Mouse (Mus musculus): ENCODE data around the gene Apba2. TPM values are rescaled to one million over a fixed set of nuclear protein-coding genes. Genes with fewer than 3 reads are reported as not detected.

Apba2 gene
- polyA plus RNA-seq, 1 experiment from 2014 or later: 67.6 TPM

DNA sequence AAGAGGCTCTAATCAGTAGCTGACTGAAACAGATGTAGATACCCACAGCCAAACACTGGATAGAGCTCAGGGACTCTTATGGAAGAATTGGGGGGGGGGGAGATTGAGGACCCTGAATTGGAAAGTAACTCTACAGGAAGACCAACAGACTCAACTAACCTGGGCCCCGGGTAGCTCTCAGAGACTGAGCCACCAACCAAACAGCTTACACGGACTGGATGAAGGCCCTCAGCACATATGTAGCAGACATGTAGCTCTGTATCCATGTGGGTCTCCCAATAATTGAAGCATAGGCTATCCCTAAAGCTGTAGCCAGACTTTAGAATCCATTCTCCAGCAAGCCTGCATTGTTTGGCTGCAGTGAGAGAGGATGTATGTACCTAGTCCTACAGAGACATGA is 190.3 kb downstream of the Apba2 start:
- no peak for DNase-seq (ENCODE audit: low spot score)

DNA sequence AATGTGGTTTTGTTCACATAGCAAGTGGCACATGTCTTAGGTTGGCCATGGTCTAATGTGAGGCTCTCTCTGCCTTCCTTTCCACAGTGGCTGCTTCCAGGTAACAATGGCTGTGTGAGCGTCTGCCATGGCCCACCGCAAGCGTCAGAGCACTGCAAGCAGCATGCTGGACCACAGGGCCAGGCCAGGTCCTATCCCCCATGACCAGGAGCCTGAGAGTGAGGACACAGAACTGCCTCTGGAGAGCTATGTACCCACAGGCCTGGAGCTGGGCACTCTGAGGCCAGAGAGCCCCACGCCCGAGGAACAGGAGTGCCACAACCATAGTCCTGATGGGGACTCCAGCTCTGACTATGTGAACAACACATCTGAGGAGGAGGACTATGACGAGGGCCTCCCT is 193.4 kb downstream of the Apba2 start:
- H3K27ac ChIP-seq (ENCODE audit: low read depth, low read length): no peak overlapping the region
- no peaks in the 10 kb centered on the region for H3K9me3 ChIP-seq (ENCODE audit: control insufficient read depth, low read length)
- DNase-seq (ENCODE audit: low spot score): no peak
- WGBS: 93% methylated on average over 6 of the region's 6 CpGs
- H3K4me3 ChIP-seq (ENCODE audit: low read depth, low read length): no peak overlapping the region
- no peak for ATAC-seq (replicated peaks; ENCODE audit: low FRiP score)
- no peaks in the 10 kb centered on the region for H3K27me3 ChIP-seq (ENCODE audit: control insufficient read depth, insufficient read depth, low read length)
- H3K4me1 ChIP-seq (replicated peaks; ENCODE audit: control insufficient read depth, insufficient read depth, low read length): no peaks in the 10 kb centered on the region
- H3K9ac ChIP-seq (ENCODE audit: low read length): no peak overlapping the region
- no peaks in the 10 kb centered on the region for H3K36me3 ChIP-seq (ENCODE audit: control insufficient read depth, insufficient read depth, low read length)
- H3K4me2 ChIP-seq (ENCODE audit: low read depth, low read length, severe bottlenecking): no peak overlapping the region

More for the DNA sequence above, 190.3 kb downstream of the Apba2 start:
- Histone ChIP-seq H3K9me3 (ENCODE audit: control insufficient read depth, low read length) (no peaks in the 10 kb centered on the region), H3K4me1 (replicated peaks; ENCODE audit: control insufficient read depth, insufficient read depth, low read length) (no peaks in the 10 kb centered on the region), H3K4me3 (ENCODE audit: low read depth, low read length) (no peak overlapping the region), H3K27me3 (ENCODE audit: control insufficient read depth, insufficient read depth, low read length) (no peaks in the 10 kb centered on the region), H3K9ac (ENCODE audit: low read length) (no peak overlapping the region), H3K36me3 (ENCODE audit: control insufficient read depth, insufficient read depth, low read length) (no peaks in the 10 kb centered on the region), H3K4me2 (ENCODE audit: low read depth, low read length, severe bottlenecking) (no peak overlapping the region), H3K27ac (ENCODE audit: low read depth, low read length) (no peak overlapping the region)
- no peak for ATAC-seq (replicated peaks; ENCODE audit: low FRiP score)
- 94% methylated on average over 2 of the region's 2 CpGs for WGBS

GRCm38 (mm10) chr7:64696521-64697281 is 195.2 kb downstream of the Apba2 start:
- H3K9ac ChIP-seq (ENCODE audit: low read length): no peak overlapping the region
- H3K27ac ChIP-seq (ENCODE audit: low read depth, low read length): peak overlapping the region; percentile 41; the same call in 1 of the 2 replicates
- H3K36me3 ChIP-seq (ENCODE audit: control insufficient read depth, insufficient read depth, low read length): no peaks in the 10 kb centered on the region
- DNase-seq (ENCODE audit: low spot score): no peak
- H3K27me3 ChIP-seq (ENCODE audit: control insufficient read depth, insufficient read depth, low read length): no peaks in the 10 kb centered on the region
- no peak overlapping the region for H3K4me2 ChIP-seq (ENCODE audit: low read depth, low read length, severe bottlenecking)
- no peaks in the 10 kb centered on the region for H3K4me1 ChIP-seq (replicated peaks; ENCODE audit: control insufficient read depth, insufficient read depth, low read length)
- no peaks in the 10 kb centered on the region for H3K9me3 ChIP-seq (ENCODE audit: control insufficient read depth, low read length)
- 78% methylated on average over 14 of the region's 14 CpGs for WGBS
- no peak overlapping the region for H3K4me3 ChIP-seq (ENCODE audit: low read depth, low read length)
- ATAC-seq (replicated peaks; ENCODE audit: low FRiP score): peak; percentile 56

- H3K27me3 ChIP-seq (ENCODE audit: control insufficient read depth, insufficient read depth, low read length): no peaks in the 10 kb centered on the region
- DNase-seq (ENCODE audit: low spot score): no peak
- H3K4me3 ChIP-seq (ENCODE audit: low read depth, low read length): no peak overlapping the region
- H3K36me3 ChIP-seq (ENCODE audit: control insufficient read depth, insufficient read depth, low read length): no peaks in the 10 kb centered on the region
- no peaks in the 10 kb centered on the region for H3K9me3 ChIP-seq (ENCODE audit: control insufficient read depth, low read length)
- 87% methylated on average over 6 of the region's 6 CpGs for WGBS
- no peak overlapping the region for H3K27ac ChIP-seq (ENCODE audit: low read depth, low read length)
- no peaks in the 10 kb centered on the region for H3K4me1 ChIP-seq (replicated peaks; ENCODE audit: control insufficient read depth, insufficient read depth, low read length)
- H3K9ac ChIP-seq (ENCODE audit: low read length): no peak overlapping the region
- H3K4me2 ChIP-seq (ENCODE audit: low read depth, low read length, severe bottlenecking): no peak overlapping the region
- ATAC-seq (replicated peaks; ENCODE audit: low FRiP score): no peak
Observed at GRCm38 (mm10) chr7:64697791-64698337, 196.4 kb downstream of the Apba2 start.

DNA sequence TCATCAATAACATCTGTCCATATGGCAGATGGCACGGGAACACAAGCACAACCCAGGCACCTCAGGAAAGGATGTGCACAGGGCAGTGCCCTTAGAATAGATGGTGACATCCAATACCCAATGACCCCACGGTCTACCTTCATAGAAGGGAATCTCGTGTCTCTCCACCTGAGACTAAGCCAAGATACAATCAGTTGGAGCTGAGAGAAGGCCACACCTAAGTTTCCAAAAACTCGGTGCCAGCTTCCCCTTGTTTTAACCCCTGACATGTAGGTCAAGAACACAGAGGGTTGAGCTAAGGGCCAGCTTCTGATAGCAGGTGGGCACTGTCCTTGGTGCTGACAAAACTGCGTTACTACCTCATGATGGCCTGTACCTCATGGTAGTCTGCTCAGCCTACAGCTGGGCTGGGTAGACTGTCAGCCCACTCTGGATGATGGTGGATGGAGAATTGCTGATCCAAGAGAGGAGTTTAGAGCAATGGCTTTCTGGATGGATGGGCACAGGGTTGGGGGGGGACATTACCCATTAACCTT is 202.6 kb downstream of the Apba2 start:
- 76% methylated on average over 5 of the region's 5 CpGs for WGBS
- Histone ChIP-seq H3K4me3 (ENCODE audit: low read depth, low read length) (no peak overlapping the region), H3K36me3 (ENCODE audit: control insufficient read depth, insufficient read depth, low read length) (no peaks in the 10 kb centered on the region), H3K27me3 (ENCODE audit: control insufficient read depth, insufficient read depth, low read length) (no peaks in the 10 kb centered on the region), H3K4me2 (ENCODE audit: low read depth, low read length, severe bottlenecking) (no peak overlapping the region), H3K9me3 (ENCODE audit: control insufficient read depth, low read length) (no peaks in the 10 kb centered on the region), H3K27ac (ENCODE audit: low read depth, low read length) (no peak overlapping the region), H3K4me1 (replicated peaks; ENCODE audit: control insufficient read depth, insufficient read depth, low read length) (no peaks in the 10 kb centered on the region), H3K9ac (ENCODE audit: low read length) (no peak overlapping the region)
- ATAC-seq (replicated peaks; ENCODE audit: low FRiP score): no peak
- DNase-seq (ENCODE audit: low spot score): no peak

DNA sequence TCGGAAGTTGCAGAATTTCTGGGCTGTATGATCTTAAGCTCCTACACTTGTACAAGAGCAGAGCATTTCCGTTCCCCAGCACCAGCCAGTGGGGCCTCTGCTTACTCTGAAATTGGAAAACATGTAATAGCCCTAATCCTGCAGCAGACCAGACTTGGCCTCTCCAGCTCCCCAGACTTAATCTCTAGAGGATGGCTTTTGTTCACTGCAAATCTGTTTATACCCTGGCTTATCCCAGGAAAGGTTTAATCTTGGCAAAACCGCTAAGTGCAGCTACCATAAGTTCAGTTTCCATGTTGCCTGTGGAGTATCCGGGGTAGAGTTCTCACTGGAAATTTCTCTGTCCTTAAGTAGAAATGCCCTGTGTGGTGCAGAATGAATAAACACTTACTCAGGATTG is 206.7 kb downstream of the Apba2 start:
- 74% methylated on average over 4 of the region's 4 CpGs for WGBS
- no peak for DNase-seq (ENCODE audit: low spot score)
- H3K4me2 ChIP-seq (ENCODE audit: low read depth, low read length, severe bottlenecking): no peak overlapping the region
- no peaks in the 10 kb centered on the region for H3K36me3 ChIP-seq (ENCODE audit: control insufficient read depth, insufficient read depth, low read length)
- H3K27me3 ChIP-seq (ENCODE audit: control insufficient read depth, insufficient read depth, low read length): no peaks in the 10 kb centered on the region
- H3K27ac ChIP-seq (ENCODE audit: low read depth, low read length): no peak overlapping the region
- no peak overlapping the region for H3K4me3 ChIP-seq (ENCODE audit: low read depth, low read length)
- no peaks in the 10 kb centered on the region for H3K9me3 ChIP-seq (ENCODE audit: control insufficient read depth, low read length)
- H3K4me1 ChIP-seq (replicated peaks; ENCODE audit: control insufficient read depth, insufficient read depth, low read length): no peaks in the 10 kb centered on the region
- no peak overlapping the region for H3K9ac ChIP-seq (ENCODE audit: low read length)
- ATAC-seq (replicated peaks; ENCODE audit: low FRiP score): no peak

GRCm38 (mm10) chr7:64709520-64710262 is 208.2 kb downstream of the Apba2 start:
- Histone ChIP-seq H3K27me3 (ENCODE audit: control insufficient read depth, insufficient read depth, low read length) (no peaks in the 10 kb centered on the region), H3K4me3 (ENCODE audit: low read depth, low read length) (no peak overlapping the region), H3K27ac (ENCODE audit: low read depth, low read length) (no peak overlapping the region), H3K36me3 (ENCODE audit: control insufficient read depth, insufficient read depth, low read length) (no peaks in the 10 kb centered on the region; the same call in 1 of the 2 replicates), H3K9me3 (ENCODE audit: control insufficient read depth, low read length) (no peaks in the 10 kb centered on the region), H3K9ac (ENCODE audit: low read length) (no peak overlapping the region), H3K4me2 (ENCODE audit: low read depth, low read length, severe bottlenecking) (no peak overlapping the region), H3K4me1 (replicated peaks; ENCODE audit: control insufficient read depth, insufficient read depth, low read length) (no peaks in the 10 kb centered on the region)
- no peak for ATAC-seq (replicated peaks; ENCODE audit: low FRiP score)
- 90% methylated on average over 13 of the region's 13 CpGs for WGBS
- DNase-seq (ENCODE audit: low spot score): no peak

- Histone ChIP-seq H3K9me3 (ENCODE audit: control insufficient read depth, low read length) (no peaks in the 10 kb centered on the region), H3K27me3 (ENCODE audit: control insufficient read depth, insufficient read depth, low read length) (no peaks in the 10 kb centered on the region), H3K4me2 (ENCODE audit: low read depth, low read length, severe bottlenecking) (no peak overlapping the region), H3K9ac (ENCODE audit: low read length) (no peak overlapping the region), H3K4me3 (ENCODE audit: low read depth, low read length) (no peak overlapping the region), H3K4me1 (replicated peaks; ENCODE audit: control insufficient read depth, insufficient read depth, low read length) (no peaks in the 10 kb centered on the region), H3K36me3 (ENCODE audit: control insufficient read depth, insufficient read depth, low read length) (no peaks in the 10 kb centered on the region; the same call in 1 of the 2 replicates), H3K27ac (ENCODE audit: low read depth, low read length) (no peak overlapping the region)
- WGBS: 73% methylated on average over 2 of the region's 2 CpGs
- DNase-seq (ENCODE audit: low spot score) (no peak), ATAC-seq (replicated peaks; ENCODE audit: low FRiP score) (no peak)
Observed at GRCm38 (mm10) chr7:64716286-64716685, 214.8 kb downstream of the Apba2 start.

Data from forebrain, embryonic 11.5 days (tissue).